Mouse (Mus musculus) megakaryocyte, embryonic 14.5 days (primary cell): ENCODE results near the gene Cngb1.

Experiments used
- FLI1 ChIP-seq: IDR thresholded peaks from 2 replicates; pipeline ENCODE4 v1.6.1; 2012; ENCODE audit warnings: low read length, inconsistent platforms, mixed read lengths
- GATA1 ChIP-seq: IDR thresholded peaks from 3 replicates; pipeline ENCODE4 v1.6.1; 2012; ENCODE audit warnings: mixed read lengths, low read length, inconsistent platforms, borderline replicate concordance

DNA sequence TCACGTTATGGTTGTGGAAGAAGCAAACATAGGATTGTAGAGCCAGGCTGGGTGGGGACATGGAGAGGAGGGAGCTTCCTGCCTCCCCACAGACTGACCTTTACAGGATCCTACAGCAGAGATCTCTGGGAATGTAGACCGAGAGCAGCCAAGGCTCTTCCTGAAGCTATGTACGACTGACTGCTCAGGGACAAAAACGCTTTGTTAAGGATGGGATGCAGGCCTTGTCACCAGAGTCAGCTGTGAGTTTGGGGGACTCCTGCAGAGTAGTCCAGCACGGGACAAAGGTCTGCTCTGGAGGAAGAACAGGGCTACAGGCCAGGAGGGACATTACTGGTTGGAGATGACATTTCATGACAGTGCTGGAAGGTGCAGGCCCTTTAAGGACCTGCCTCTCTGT is 18.3 kb upstream of the Cngb1 start:
- TF ChIP-seq GATA1, result no peak
- TF ChIP-seq FLI1, result no peak
